Mouse (Mus musculus): ENCODE results near the gene Med31. TPM values are rescaled to one million over a fixed set of nuclear protein-coding genes. Genes with fewer than 3 reads are reported as not detected.
"Not testable (repeated sequence)": the region's sequence is repeated elsewhere in the genome, so short reads cannot be mapped to it uniquely, and the experiment has no call there.

The Med31 gene
- total and polyA plus RNA-seq, 2 experiments from 2014 or later, result 24.1 to 43.9 TPM

GRCm38 (mm10) chr11:72175966-72176365, 39.4 kb downstream of the Med31 start:
- Histone ChIP-seq H3K27ac (ENCODE audit: low read depth, low read length) (no peak overlapping the region), H3K4me2 (ENCODE audit: low read depth) (no peak overlapping the region), H3K4me3 (ENCODE audit: low read depth, low read length) (no peak overlapping the region), H3K36me3 (ENCODE audit: insufficient read depth) (peaks cover 57% of the 10 kb centered on the region), H3K27me3 (ENCODE audit: insufficient read depth, low read length) (no peaks in the 10 kb centered on the region), H3K9me3 (ENCODE audit: low read length) (no peaks in the 10 kb centered on the region), H3K9ac (no peak overlapping the region), H3K4me1 (ENCODE audit: insufficient read depth) (no peaks in the 10 kb centered on the region)
- 44% methylated on average over 5 of the region's 5 CpGs for WGBS
- no peak for TF ChIP-seq CTCF (IDR thresholded peaks at IDR 0.05; ENCODE audit: low read depth)
- ATAC-seq (peak; percentile 23; the same call in 1 of the 2 replicates), DNase-seq (peak; percentile 23)

GRCm38 (mm10) chr11:72174721-72175120, 40.7 kb downstream of the Med31 start:
- no peak for TF ChIP-seq CTCF (IDR thresholded peaks at IDR 0.05; ENCODE audit: low read depth)
- no peak overlapping the region for H3K9ac ChIP-seq
- H3K4me2 ChIP-seq (ENCODE audit: low read depth), result no peak overlapping the region
- H3K36me3 ChIP-seq (ENCODE audit: insufficient read depth), result peaks cover 66% of the 10 kb centered on the region
- 94% methylated on average over 6 of the region's 6 CpGs for WGBS
- no peak for ATAC-seq
- DNase-seq, result no peak
- H3K4me1 ChIP-seq (ENCODE audit: insufficient read depth), result no peaks in the 10 kb centered on the region
- H3K27me3 ChIP-seq (ENCODE audit: insufficient read depth, low read length), result no peaks in the 10 kb centered on the region
- no peaks in the 10 kb centered on the region for H3K9me3 ChIP-seq (ENCODE audit: low read length)
- no peak overlapping the region for H3K27ac ChIP-seq (ENCODE audit: low read depth, low read length)
- no peak overlapping the region for H3K4me3 ChIP-seq (ENCODE audit: low read depth, low read length)

- no peak overlapping the region for H3K4me3 ChIP-seq (ENCODE audit: low read depth, low read length)
Measured at GRCm38 (mm10) chr11:72173506-72173905, 41.9 kb downstream of the Med31 start.

GRCm38 (mm10) chr11:72171906-72172305, 43.5 kb downstream of the Med31 start:
- 79% methylated on average over 4 of the region's 4 CpGs for WGBS
- not testable (repeated sequence) for ATAC-seq

More at GRCm38 (mm10) chr11:72173506-72173905, 41.9 kb downstream of the Med31 start:
- Histone ChIP-seq H3K27ac (ENCODE audit: low read depth, low read length) (no peak overlapping the region), H3K27me3 (ENCODE audit: insufficient read depth, low read length) (no peaks in the 10 kb centered on the region), H3K36me3 (ENCODE audit: insufficient read depth) (peaks cover 72% of the 10 kb centered on the region), H3K9me3 (ENCODE audit: low read length) (no peaks in the 10 kb centered on the region), H3K9ac (no peak overlapping the region), H3K4me1 (ENCODE audit: insufficient read depth) (no peaks in the 10 kb centered on the region), H3K4me2 (ENCODE audit: low read depth) (no peak overlapping the region)
- 93% methylated on average over 5 of the region's 5 CpGs for WGBS
- TF ChIP-seq CTCF (IDR thresholded peaks at IDR 0.05; ENCODE audit: low read depth), result no peak
- no peak for ATAC-seq
- DNase-seq, result no peak

GRCm38 (mm10) chr11:72169871-72170270, 45.5 kb downstream of the Med31 start:
- H3K36me3 ChIP-seq (ENCODE audit: insufficient read depth), result peaks cover 75% of the 10 kb centered on the region
- 86% methylated on average over 4 of the region's 4 CpGs for WGBS
- H3K4me1 ChIP-seq (ENCODE audit: insufficient read depth), result no peaks in the 10 kb centered on the region
- no peak overlapping the region for H3K27ac ChIP-seq (ENCODE audit: low read depth, low read length)
- ATAC-seq (no peak), DNase-seq (no peak)
- H3K27me3 ChIP-seq (ENCODE audit: insufficient read depth, low read length), result no peaks in the 10 kb centered on the region
- no peak overlapping the region for H3K9ac ChIP-seq
- no peak overlapping the region for H3K4me2 ChIP-seq (ENCODE audit: low read depth)
- no peak overlapping the region for H3K4me3 ChIP-seq (ENCODE audit: low read depth, low read length)
- no peaks in the 10 kb centered on the region for H3K9me3 ChIP-seq (ENCODE audit: low read length)
- no peak for TF ChIP-seq CTCF (IDR thresholded peaks at IDR 0.05; ENCODE audit: low read depth)

More at GRCm38 (mm10) chr11:72171906-72172305, 43.5 kb downstream of the Med31 start:
- peaks cover 69% of the 10 kb centered on the region for H3K36me3 ChIP-seq (ENCODE audit: insufficient read depth)
- not testable (repeated sequence) for H3K4me2 ChIP-seq (ENCODE audit: low read depth); H3K9me3 ChIP-seq (ENCODE audit: low read length); H3K9ac ChIP-seq; H3K27me3 ChIP-seq (ENCODE audit: insufficient read depth, low read length); H3K4me3 ChIP-seq (ENCODE audit: low read depth, low read length); H3K27ac ChIP-seq (ENCODE audit: low read depth, low read length); H3K4me1 ChIP-seq (ENCODE audit: insufficient read depth); DNase-seq

GRCm38 (mm10) chr11:72163198-72163597, 52.2 kb downstream of the Med31 start:
- no peak overlapping the region for H3K4me3 ChIP-seq (ENCODE audit: low read depth, low read length)
- TF ChIP-seq CTCF (IDR thresholded peaks at IDR 0.05; ENCODE audit: low read depth), result no peak
- WGBS, result 91% methylated on average over 2 of the region's 2 CpGs

More at GRCm38 (mm10) chr11:72163198-72163597, 52.2 kb downstream of the Med31 start:
- Histone ChIP-seq H3K9ac (no peak overlapping the region), H3K36me3 (ENCODE audit: insufficient read depth) (peaks cover 58% of the 10 kb centered on the region), H3K27me3 (ENCODE audit: insufficient read depth, low read length) (no peaks in the 10 kb centered on the region), H3K27ac (ENCODE audit: low read depth, low read length) (no peak overlapping the region), H3K4me1 (ENCODE audit: insufficient read depth) (no peaks in the 10 kb centered on the region), H3K9me3 (ENCODE audit: low read length) (no peaks in the 10 kb centered on the region), H3K4me2 (ENCODE audit: low read depth) (no peak overlapping the region)
- DNase-seq (no peak), ATAC-seq (no peak)

Other genes with a start within 250 kb of the Med31 start
- 0.19 and 0.31 TPM in 2 replicates for gene Aipl1, start 178.1 kb downstream of the Med31 start, total RNA-seq (2014; rRNA removed)
- 0.23 and 0.33 TPM in 2 replicates for gene Aipl1, start 178.1 kb downstream of the Med31 start, polyA plus RNA-seq (2015; fragmentation: Nextera tagmentation; extraction: Ambion mirVana)
- gene Pimreg, start 173.6 kb downstream of the Med31 start, total RNA-seq (2014; rRNA removed), result 13.2 and 14.9 TPM in 2 replicates
- 20.6 and 22.0 TPM in 2 replicates for gene Pimreg, start 173.6 kb downstream of the Med31 start, polyA plus RNA-seq (2015; fragmentation: Nextera tagmentation; extraction: Ambion mirVana)
- 7.8 and 14.0 TPM in 2 replicates for gene Pitpnm3, start 79.8 kb downstream of the Med31 start, total RNA-seq (2014; rRNA removed)
- 1.9 and 3.2 TPM in 2 replicates for gene Pitpnm3, start 79.8 kb downstream of the Med31 start, polyA plus RNA-seq (2015; fragmentation: Nextera tagmentation; extraction: Ambion mirVana)
- gene Gm43951, start 8.8 kb downstream of the Med31 start, total RNA-seq (2014; rRNA removed), result 3.3 and 3.6 TPM in 2 replicates
- 0.33 and 0.62 TPM in 2 replicates for gene Gm43951, start 8.8 kb downstream of the Med31 start, polyA plus RNA-seq (2015; fragmentation: Nextera tagmentation; extraction: Ambion mirVana)
- 23.2 and 28.0 TPM in 2 replicates for gene 4933427D14Rik, start 8.1 kb downstream of the Med31 start, total RNA-seq (2014; rRNA removed)
- 11.1 TPM in 2 replicates for gene 4933427D14Rik, start 8.1 kb downstream of the Med31 start, polyA plus RNA-seq (2015; fragmentation: Nextera tagmentation; extraction: Ambion mirVana)
- 61.3 and 78.8 TPM in 2 replicates for gene Txndc17, start 8.0 kb downstream of the Med31 start, total RNA-seq (2014; rRNA removed)
- gene Txndc17, start 8.0 kb downstream of the Med31 start, polyA plus RNA-seq (2015; fragmentation: Nextera tagmentation; extraction: Ambion mirVana), result 114 and 134 TPM in 2 replicates
- gene Slc13a5, start 51.6 kb upstream of the Med31 start, total RNA-seq (2014; rRNA removed), result 3.8 and 4.7 TPM in 2 replicates
- gene Slc13a5, start 51.6 kb upstream of the Med31 start, polyA plus RNA-seq (2015; fragmentation: Nextera tagmentation; extraction: Ambion mirVana), result 4.0 and 4.1 TPM in 2 replicates
- gene Xaf1, start 86.0 kb upstream of the Med31 start, total RNA-seq (2014; rRNA removed), result 0.77 and 3.1 TPM in 2 replicates
- 4.3 and 4.8 TPM in 2 replicates for gene Xaf1, start 86.0 kb upstream of the Med31 start, polyA plus RNA-seq (2015; fragmentation: Nextera tagmentation; extraction: Ambion mirVana)
- gene Fbxo39, start 98.9 kb upstream of the Med31 start, total RNA-seq (2014; rRNA removed), result not detected in 2 replicates
- not detected in 2 replicates for gene Fbxo39, start 98.9 kb upstream of the Med31 start, polyA plus RNA-seq (2015; fragmentation: Nextera tagmentation; extraction: Ambion mirVana)
- 10.5 and 13.1 TPM in 2 replicates for gene Tekt1, start 146.8 kb upstream of the Med31 start, total RNA-seq (2014; rRNA removed)
- gene Tekt1, start 146.8 kb upstream of the Med31 start, polyA plus RNA-seq (2015; fragmentation: Nextera tagmentation; extraction: Ambion mirVana), result 8.6 and 12.4 TPM in 2 replicates
- gene Smtnl2, start 196.1 kb upstream of the Med31 start, total RNA-seq (2014; rRNA removed), result 9.7 and 10.4 TPM in 2 replicates
- 8.4 and 10.2 TPM in 2 replicates for gene Smtnl2, start 196.1 kb upstream of the Med31 start, polyA plus RNA-seq (2015; fragmentation: Nextera tagmentation; extraction: Ambion mirVana)
- gene Ggt6, start 219.9 kb upstream of the Med31 start, total RNA-seq (2014; rRNA removed), result not detected in 2 replicates
- not detected in 2 replicates for gene Ggt6, start 219.9 kb upstream of the Med31 start, polyA plus RNA-seq (2015; fragmentation: Nextera tagmentation; extraction: Ambion mirVana)
- gene Mybbp1a, start 225.8 kb upstream of the Med31 start, total RNA-seq (2014; rRNA removed), result 36.9 and 38.0 TPM in 2 replicates
- gene Mybbp1a, start 225.8 kb upstream of the Med31 start, polyA plus RNA-seq (2015; fragmentation: Nextera tagmentation; extraction: Ambion mirVana), result 50.0 and 52.4 TPM in 2 replicates